Mouse (Mus musculus): Measurements from ENCODE around the gene Hcrtr1. TPM values are rescaled to one million over a fixed set of nuclear protein-coding genes. Genes with fewer than 3 reads are reported as not detected.
A peak's percentile ranks its signal among the peaks of the same experiment; 100 is the strongest.

The Hcrtr1 gene
- not detected in 2 replicates for polyA plus RNA-seq (2016; fragmentation: Nextera tagmentation; extraction: Ambion mirVana)

- no peak within 1 kb of the TSS for H3K27ac ChIP-seq (ENCODE audit: poor library complexity, severe bottlenecking)
- peaks cover 27% of the 10 kb centered on the region for H3K4me1 ChIP-seq (replicated peaks)
- no peaks in the 10 kb centered on the region for H3K36me3 ChIP-seq
- no peak for ATAC-seq (ENCODE audit: insufficient number of reproducible peaks, low FRiP score)
- H3K27me3 ChIP-seq (replicated peaks): peaks cover 92% of the 10 kb centered on the region
- H3K4me2 ChIP-seq: peak within 1 kb of the TSS; percentile 72
- no peaks in the 10 kb centered on the region for H3K9me3 ChIP-seq (replicated peaks)
- 3% methylated on average over 14 of the region's 15 CpGs for WGBS
- H3K4me3 ChIP-seq: peak within 1 kb of the TSS; percentile 45
- H3K9ac ChIP-seq: peak within 1 kb of the TSS; percentile 68
These were observed at the start of gene Hcrtr1 for GRCm38 (mm10) chr4:130139214-130139492. Gene Hcrtr1 (minus strand): TSS chr4:130139359.

- Histone ChIP-seq H3K4me2 (peak overlapping the region; percentile 50), H3K27me3 (replicated peaks) (peaks cover 32% of the 10 kb centered on the region), H3K4me3 (peak overlapping the region; percentile 27), H3K9ac (no peak overlapping the region; the same call in 1 of the 2 replicates), H3K27ac (ENCODE audit: poor library complexity, severe bottlenecking) (no peak overlapping the region), H3K36me3 (no peaks in the 10 kb centered on the region), H3K4me1 (replicated peaks) (no peaks in the 10 kb centered on the region), H3K9me3 (replicated peaks) (no peaks in the 10 kb centered on the region)
- peak; percentile 72 for ATAC-seq (ENCODE audit: insufficient number of reproducible peaks, low FRiP score)
- 4% methylated on average over 13 of the region's 13 CpGs for WGBS
These were observed 49.7 kb upstream of the Hcrtr1 start for GRCm38 (mm10) chr4:130188806-130189297.

- H3K27ac ChIP-seq (ENCODE audit: poor library complexity, severe bottlenecking): no peak overlapping the region
- H3K27me3 ChIP-seq (replicated peaks): peaks cover 21% of the 10 kb centered on the region
- H3K9ac ChIP-seq: no peak overlapping the region
- no peaks in the 10 kb centered on the region for H3K36me3 ChIP-seq
- 57% methylated on average over 12 of the region's 12 CpGs for WGBS
- H3K4me1 ChIP-seq (replicated peaks): peaks cover 4% of the 10 kb centered on the region; the same call in 1 of the 2 replicates
- no peaks in the 10 kb centered on the region for H3K9me3 ChIP-seq (replicated peaks)
- no peak for ATAC-seq (ENCODE audit: insufficient number of reproducible peaks, low FRiP score)
- H3K4me2 ChIP-seq: no peak overlapping the region
- H3K4me3 ChIP-seq: no peak overlapping the region
These were observed 47.7 kb upstream of the Hcrtr1 start for GRCm38 (mm10) chr4:130186891-130187290.

- no peak for ATAC-seq (ENCODE audit: insufficient number of reproducible peaks, low FRiP score)
- Histone ChIP-seq H3K27ac (ENCODE audit: poor library complexity, severe bottlenecking) (no peak overlapping the region), H3K4me1 (replicated peaks) (peaks cover 8% of the 10 kb centered on the region), H3K27me3 (replicated peaks) (peaks cover 19% of the 10 kb centered on the region), H3K4me3 (no peak overlapping the region), H3K36me3 (no peaks in the 10 kb centered on the region), H3K9me3 (replicated peaks) (no peaks in the 10 kb centered on the region), H3K9ac (no peak overlapping the region), H3K4me2 (no peak overlapping the region)
- WGBS: 68% methylated on average over 9 of the region's 9 CpGs
These were observed 47.3 kb upstream of the Hcrtr1 start for GRCm38 (mm10) chr4:130186450-130186849.

GRCm38 (mm10) chr4:130183879-130184278 is 44.7 kb upstream of the Hcrtr1 start:
- H3K4me2 ChIP-seq: no peak overlapping the region
- no peaks in the 10 kb centered on the region for H3K36me3 ChIP-seq
- 86% methylated on average over 5 of the region's 5 CpGs for WGBS
- H3K9ac ChIP-seq: no peak overlapping the region
- no peaks in the 10 kb centered on the region for H3K9me3 ChIP-seq (replicated peaks)
- H3K4me3 ChIP-seq: no peak overlapping the region
- H3K4me1 ChIP-seq (replicated peaks): peaks cover 12% of the 10 kb centered on the region
- peaks cover 14% of the 10 kb centered on the region for H3K27me3 ChIP-seq (replicated peaks)
- ATAC-seq (ENCODE audit: insufficient number of reproducible peaks, low FRiP score): no peak
- H3K27ac ChIP-seq (ENCODE audit: poor library complexity, severe bottlenecking): no peak overlapping the region

GRCm38 (mm10) chr4:130183023-130183422 is 43.9 kb upstream of the Hcrtr1 start:
- WGBS: 69% methylated on average over 13 of the region's 13 CpGs
- H3K36me3 ChIP-seq: no peaks in the 10 kb centered on the region
- H3K9ac ChIP-seq: no peak overlapping the region
- H3K27ac ChIP-seq (ENCODE audit: poor library complexity, severe bottlenecking): no peak overlapping the region
- H3K9me3 ChIP-seq (replicated peaks): no peaks in the 10 kb centered on the region
- H3K4me1 ChIP-seq (replicated peaks): peaks cover 12% of the 10 kb centered on the region
- no peak overlapping the region for H3K4me2 ChIP-seq
- no peak for ATAC-seq (ENCODE audit: insufficient number of reproducible peaks, low FRiP score)
- H3K27me3 ChIP-seq (replicated peaks): peaks cover 14% of the 10 kb centered on the region
- no peak overlapping the region for H3K4me3 ChIP-seq

- Histone ChIP-seq H3K27me3 (replicated peaks) (peaks cover 14% of the 10 kb centered on the region), H3K27ac (ENCODE audit: poor library complexity, severe bottlenecking) (no peak overlapping the region), H3K4me2 (no peak overlapping the region), H3K36me3 (no peaks in the 10 kb centered on the region), H3K9ac (no peak overlapping the region), H3K4me1 (replicated peaks) (peaks cover 22% of the 10 kb centered on the region), H3K4me3 (no peak overlapping the region), H3K9me3 (replicated peaks) (no peaks in the 10 kb centered on the region)
- ATAC-seq (ENCODE audit: insufficient number of reproducible peaks, low FRiP score): 0 out of 2 replicates have a peak, but pooled peaks have one; percentile 25
- WGBS: 24% methylated on average over 4 of the region's 4 CpGs
These were observed 42.7 kb upstream of the Hcrtr1 start for GRCm38 (mm10) chr4:130181886-130182285.

- Histone ChIP-seq H3K4me3 (no peak overlapping the region), H3K4me2 (no peak overlapping the region), H3K36me3 (no peaks in the 10 kb centered on the region), H3K9ac (no peak overlapping the region), H3K9me3 (replicated peaks) (no peaks in the 10 kb centered on the region), H3K27ac (ENCODE audit: poor library complexity, severe bottlenecking) (no peak overlapping the region), H3K4me1 (replicated peaks) (peaks cover 31% of the 10 kb centered on the region), H3K27me3 (replicated peaks) (peaks cover 14% of the 10 kb centered on the region)
- 82% methylated on average over 7 of the region's 7 CpGs for WGBS
- ATAC-seq (ENCODE audit: insufficient number of reproducible peaks, low FRiP score): no peak
These were observed 41.9 kb upstream of the Hcrtr1 start for GRCm38 (mm10) chr4:130180909-130181602.

GRCm38 (mm10) chr4:130179876-130180275 is 40.7 kb upstream of the Hcrtr1 start:
- no peak for ATAC-seq (ENCODE audit: insufficient number of reproducible peaks, low FRiP score)
- H3K36me3 ChIP-seq: no peaks in the 10 kb centered on the region
- peaks cover 9% of the 10 kb centered on the region for H3K27me3 ChIP-seq (replicated peaks)
- 78% methylated on average over 3 of the region's 3 CpGs for WGBS
- H3K9ac ChIP-seq: no peak overlapping the region
- no peak overlapping the region for H3K27ac ChIP-seq (ENCODE audit: poor library complexity, severe bottlenecking)
- H3K4me3 ChIP-seq: no peak overlapping the region
- peaks cover 42% of the 10 kb centered on the region for H3K4me1 ChIP-seq (replicated peaks)
- H3K9me3 ChIP-seq (replicated peaks): no peaks in the 10 kb centered on the region
- no peak overlapping the region for H3K4me2 ChIP-seq

- Histone ChIP-seq H3K4me3 (no peak overlapping the region), H3K4me2 (no peak overlapping the region), H3K36me3 (no peaks in the 10 kb centered on the region), H3K4me1 (replicated peaks) (peaks cover 66% of the 10 kb centered on the region), H3K9me3 (replicated peaks) (no peaks in the 10 kb centered on the region), H3K9ac (0 out of 2 replicates have a peak overlapping the region, but pooled peaks have one; percentile 22), H3K27me3 (replicated peaks) (peaks cover 5% of the 10 kb centered on the region; the same call in 1 of the 2 replicates), H3K27ac (ENCODE audit: poor library complexity, severe bottlenecking) (peak overlapping the region; percentile 10; the same call in 1 of the 2 replicates)
- WGBS: 53% methylated on average over 7 of the region's 7 CpGs
- ATAC-seq (ENCODE audit: insufficient number of reproducible peaks, low FRiP score): no peak
These were observed 38.4 kb upstream of the Hcrtr1 start for GRCm38 (mm10) chr4:130177536-130177935.

GRCm38 (mm10) chr4:130177087-130177486 is 37.9 kb upstream of the Hcrtr1 start:
- Histone ChIP-seq H3K9ac (no peak overlapping the region), H3K9me3 (replicated peaks) (no peaks in the 10 kb centered on the region), H3K27me3 (replicated peaks) (peaks cover 5% of the 10 kb centered on the region; the same call in 1 of the 2 replicates), H3K4me2 (no peak overlapping the region), H3K27ac (ENCODE audit: poor library complexity, severe bottlenecking) (peak overlapping the region; percentile 10; the same call in 1 of the 2 replicates), H3K4me3 (no peak overlapping the region), H3K36me3 (no peaks in the 10 kb centered on the region), H3K4me1 (replicated peaks) (peaks cover 68% of the 10 kb centered on the region)
- no peak; the same call in 1 of the 2 replicates for ATAC-seq (ENCODE audit: insufficient number of reproducible peaks, low FRiP score)
- 39% methylated on average over 4 of the region's 4 CpGs for WGBS
